Mouse (Mus musculus): ENCODE measurements around the gene Tmem182.

Tmem182 gene

GRCm38 (mm10) chr1:40867651-40868050 is 62.2 kb downstream of the Tmem182 start:
- DNase-seq, result no peak

GRCm38 (mm10) chr1:40873760-40874455 is 68.5 kb downstream of the Tmem182 start:
- DNase-seq, result no peak

- DNase-seq, result no peak
Measured at GRCm38 (mm10) chr1:40874456-40875375, 69.3 kb downstream of the Tmem182 start.

GRCm38 (mm10) chr1:40879051-40879450 is 73.7 kb downstream of the Tmem182 start:
- DNase-seq, result peak; percentile 75

- no peak for DNase-seq
Measured at GRCm38 (mm10) chr1:40879526-40879925, 74.1 kb downstream of the Tmem182 start.

GRCm38 (mm10) chr1:40880527-40880926 is 75.1 kb downstream of the Tmem182 start:
- no peak for DNase-seq

- DNase-seq, result no peak
Measured at GRCm38 (mm10) chr1:40883856-40884255, 78.5 kb downstream of the Tmem182 start.

GRCm38 (mm10) chr1:40884943-40885342 is 79.5 kb downstream of the Tmem182 start:
- no peak for DNase-seq

GRCm38 (mm10) chr1:40887673-40888072 is 82.3 kb downstream of the Tmem182 start:
- peak; percentile 82 for DNase-seq

GRCm38 (mm10) chr1:40888396-40889040 is 83.1 kb downstream of the Tmem182 start:
- no peak for DNase-seq

- no peak for DNase-seq
Measured at GRCm38 (mm10) chr1:40889617-40890016, 84.2 kb downstream of the Tmem182 start.

- DNase-seq, result no peak
Measured at GRCm38 (mm10) chr1:40890246-40890645, 84.8 kb downstream of the Tmem182 start.

GRCm38 (mm10) chr1:40903712-40904111 is 98.3 kb downstream of the Tmem182 start:
- no peak for DNase-seq
